Mouse (Mus musculus): ENCODE measurements around the gene Lmo4.

The Lmo4 gene

DNA sequence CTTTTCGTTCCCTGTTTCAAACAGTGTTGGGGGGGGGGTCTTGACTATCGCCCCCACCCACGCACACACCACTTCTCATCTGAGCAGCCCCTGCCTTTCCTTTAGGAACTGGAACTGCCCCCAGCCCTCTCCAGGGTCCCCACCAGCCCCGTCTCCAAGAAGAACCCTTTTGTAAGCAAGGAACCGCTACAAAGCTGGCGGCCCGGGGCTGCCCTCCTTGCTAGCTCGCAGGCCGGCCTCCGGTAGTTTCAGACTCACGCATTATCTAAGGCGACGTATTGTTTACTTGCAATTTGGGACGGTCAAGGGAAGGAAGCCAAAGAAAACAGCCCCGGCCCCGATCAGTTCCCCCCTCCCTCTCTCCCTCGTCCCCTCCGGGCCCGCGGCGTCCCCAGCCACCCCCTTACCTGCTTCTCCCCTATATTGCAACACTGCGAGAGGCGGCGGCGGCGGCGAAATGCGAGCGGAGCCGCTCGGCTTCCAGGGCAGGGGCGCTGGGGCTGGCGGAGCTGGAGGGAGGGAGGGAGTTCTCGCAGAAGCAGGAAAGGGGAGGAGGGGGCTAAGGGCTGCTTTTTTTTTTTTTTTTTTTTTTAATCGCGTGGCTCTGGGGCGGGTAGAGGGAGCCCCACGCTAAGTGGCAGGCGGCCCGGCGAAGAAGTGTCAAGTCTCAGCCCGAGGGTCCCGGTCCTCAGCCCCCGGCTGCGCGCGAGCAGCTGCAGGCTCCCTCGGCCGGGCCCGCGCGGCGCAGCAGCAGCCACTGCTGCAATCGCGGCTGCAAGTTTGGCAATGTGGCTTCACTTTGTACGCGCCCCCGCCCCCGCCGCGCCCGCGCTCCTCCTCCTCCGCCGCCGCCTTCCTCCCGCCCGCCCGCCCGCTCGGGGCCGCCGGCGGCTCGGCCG lies at the start of gene Lmo4:
Lmo4 (minus strand) TSS at position 808 of the 899 bp plus-strand sequence.
- no peak for DNase-seq (ENCODE audit: extremely low read depth, low read depth, low spot score)

DNA sequence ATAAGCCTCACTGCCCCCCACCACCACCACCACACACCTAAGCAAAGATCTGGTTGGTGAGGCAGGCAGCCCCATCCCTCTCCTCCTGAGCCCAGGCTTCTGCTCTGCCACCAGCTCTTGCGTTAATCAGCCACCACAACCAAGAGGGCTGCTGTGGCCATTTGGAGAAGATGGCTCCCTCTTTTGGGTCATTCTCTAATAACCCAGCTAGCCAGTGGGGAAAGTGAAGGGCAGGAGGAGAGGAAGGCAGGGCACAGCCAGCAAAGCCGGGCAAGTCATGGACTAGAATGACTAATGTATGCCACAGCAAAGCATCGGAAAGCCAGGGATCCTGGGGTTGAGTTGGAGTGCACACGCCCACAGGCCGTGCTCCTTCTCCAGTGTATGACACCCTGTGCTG lies 49.3 kb upstream of the Lmo4 start:
- no peak for DNase-seq (ENCODE audit: extremely low read depth, low read depth, low spot score)

DNA sequence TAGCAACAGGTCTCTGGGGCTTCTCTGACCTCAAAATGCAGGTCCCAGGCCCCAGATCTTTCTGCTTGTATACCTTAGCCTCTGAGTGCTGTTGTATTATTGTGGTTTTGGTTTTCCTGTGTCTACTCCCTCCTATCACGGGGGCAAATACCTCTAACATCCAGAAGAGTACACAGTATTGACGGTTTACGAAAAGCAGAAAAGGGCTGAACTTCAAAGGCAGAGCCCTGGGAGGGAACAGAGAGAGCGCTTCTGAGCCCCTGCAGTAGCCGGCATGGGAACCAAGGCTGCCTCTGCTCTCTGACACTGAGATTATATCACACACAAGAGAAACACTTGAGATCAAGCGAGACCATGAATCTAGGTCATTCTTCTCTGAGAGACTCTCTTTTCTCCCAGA lies 48.0 kb upstream of the Lmo4 start:
- no peak for DNase-seq (ENCODE audit: extremely low read depth, low read depth, low spot score)

DNA sequence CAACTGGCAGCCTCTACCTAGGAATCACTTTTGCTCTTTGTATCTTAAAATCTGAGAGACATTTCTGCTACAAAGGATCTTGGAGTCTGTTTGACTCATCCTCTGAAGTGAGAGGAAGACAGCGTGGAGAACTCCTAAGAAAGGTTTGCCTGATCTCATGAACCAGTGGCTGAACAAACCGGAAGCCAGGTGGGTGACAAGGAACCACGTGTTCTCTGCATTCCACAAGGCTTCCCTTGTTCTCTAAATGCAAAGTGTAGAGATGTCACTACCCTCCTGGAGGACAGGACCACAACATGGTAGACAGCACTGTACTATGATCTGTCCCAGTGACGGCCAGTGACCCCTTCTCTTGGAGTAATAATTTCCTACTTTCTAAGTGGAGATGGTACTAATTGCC lies 47.1 kb upstream of the Lmo4 start:
- no peak for DNase-seq (ENCODE audit: extremely low read depth, low read depth, low spot score)

DNA sequence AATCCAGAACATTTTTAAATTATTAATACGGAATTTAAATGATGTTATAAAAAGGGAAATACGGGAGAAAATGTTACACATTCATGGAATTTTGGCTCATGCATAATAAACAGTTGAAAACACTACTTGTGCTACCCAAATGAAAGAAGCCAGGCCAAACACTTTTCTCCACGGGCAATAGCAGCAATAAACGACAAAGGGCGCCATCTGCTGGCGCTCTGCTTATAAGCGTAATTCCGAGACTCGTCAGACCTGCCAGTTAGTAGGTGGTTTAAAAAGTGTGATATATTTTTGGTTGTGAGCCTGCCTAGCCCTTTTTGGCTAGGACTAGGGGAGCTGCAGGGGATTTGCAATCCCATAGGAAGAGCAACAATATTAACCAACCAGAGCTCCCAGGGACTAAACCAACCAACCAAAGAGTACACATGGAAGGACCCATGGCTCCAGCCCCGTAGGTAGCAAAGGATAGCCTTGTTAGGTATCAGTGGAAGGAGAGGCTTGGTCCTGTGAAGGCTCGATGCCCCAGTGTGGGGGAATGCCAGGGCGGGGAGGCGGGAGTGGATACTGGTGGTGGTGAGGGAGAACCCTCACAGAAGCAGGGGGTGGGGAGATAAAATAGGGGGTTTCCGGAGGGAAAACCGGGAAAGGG lies 37.1 kb upstream of the Lmo4 start:
- DNase-seq (ENCODE audit: extremely low read depth, low read depth, low spot score) = peak; percentile 4

DNA sequence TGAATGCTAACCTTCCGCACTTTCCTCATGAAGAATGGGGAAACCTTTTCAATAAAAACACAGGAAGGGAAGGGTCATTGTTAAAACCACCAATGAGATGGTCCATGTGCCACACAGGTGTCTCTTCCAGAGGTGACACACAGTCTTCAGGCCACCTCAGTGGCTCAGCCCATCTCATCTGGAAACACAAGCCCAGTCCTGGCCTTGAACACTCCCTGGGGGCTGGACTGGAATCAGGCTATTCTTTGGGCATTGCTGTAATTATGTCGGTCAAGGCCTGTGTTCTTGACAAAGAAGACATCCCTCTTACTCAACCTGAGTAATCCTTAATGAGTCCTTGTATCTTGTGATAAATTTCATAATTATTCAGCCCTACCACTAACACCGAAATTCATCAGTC lies 36.1 kb upstream of the Lmo4 start:
- DNase-seq (ENCODE audit: extremely low read depth, low read depth, low spot score) = no peak

DNA sequence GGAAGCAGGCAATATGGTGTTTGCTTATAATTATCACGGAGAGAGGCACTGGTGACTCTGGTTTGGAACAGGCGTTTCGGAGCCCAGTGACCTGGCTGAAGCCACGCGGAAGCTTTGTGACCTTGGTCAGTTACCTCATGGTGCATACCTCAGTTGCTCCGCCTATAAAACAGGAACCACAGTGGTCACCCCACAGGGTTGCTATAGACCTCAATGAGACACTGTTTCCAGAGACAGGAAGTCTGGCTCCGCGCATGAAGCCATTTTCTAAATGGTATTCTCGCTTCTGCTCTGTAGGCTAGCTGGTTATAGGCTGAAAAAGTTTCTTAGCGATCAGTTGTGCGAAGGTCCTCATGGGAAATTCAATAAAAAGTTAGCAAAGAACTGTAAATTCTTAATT lies 33.5 kb upstream of the Lmo4 start:
- no peak for DNase-seq (ENCODE audit: extremely low read depth, low read depth, low spot score)

DNA sequence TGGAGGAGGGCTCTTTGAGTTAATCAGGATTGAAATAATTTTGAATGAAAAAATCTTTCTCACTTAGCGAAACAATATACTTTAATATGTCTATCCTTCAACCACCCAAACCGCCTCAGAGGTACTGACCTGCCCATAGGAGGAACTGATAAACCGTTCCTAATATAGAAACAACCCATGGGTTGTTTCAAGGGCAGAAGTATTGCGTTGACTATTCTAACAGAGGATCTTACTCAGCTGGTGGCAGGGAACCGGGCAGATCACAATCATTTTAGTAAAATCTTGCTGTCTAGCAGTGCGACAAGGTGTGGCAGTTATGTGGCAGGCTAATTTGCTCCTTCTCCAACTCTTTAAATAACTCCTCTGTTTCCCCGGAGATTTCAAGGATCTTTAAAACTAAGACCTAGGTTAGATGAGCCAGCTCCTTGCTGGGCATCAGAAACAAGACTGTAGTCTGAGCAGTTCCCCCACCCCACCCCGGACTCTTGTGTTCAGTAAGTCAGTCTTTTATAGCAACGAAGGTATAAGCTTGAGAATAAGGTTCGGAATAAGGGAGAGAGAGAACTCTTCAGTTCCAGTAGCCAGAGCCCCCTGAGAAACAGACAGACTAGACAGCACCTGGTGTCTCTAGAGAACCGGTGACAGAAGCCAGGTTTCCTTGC lies 27.5 kb upstream of the Lmo4 start:
- DNase-seq (ENCODE audit: extremely low read depth, low read depth, low spot score) = no peak

DNA sequence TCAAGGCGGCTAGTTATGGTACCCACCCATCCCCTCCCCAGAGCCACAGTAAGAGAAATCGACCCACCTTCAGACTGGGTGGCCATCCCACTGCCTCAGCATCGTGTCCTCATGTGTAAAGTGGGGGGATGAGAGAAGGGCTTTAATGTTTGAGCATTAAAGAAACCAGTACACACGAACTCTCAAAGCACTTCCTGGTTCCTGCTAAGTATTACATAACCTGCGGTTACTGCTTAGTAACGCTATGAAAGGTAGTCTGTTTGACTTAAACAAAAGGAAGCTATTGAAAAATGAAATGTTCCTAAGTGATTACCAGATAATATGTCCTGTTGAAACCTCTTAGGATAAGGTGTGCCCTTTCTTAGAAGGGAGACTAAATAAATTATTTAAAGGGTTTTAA lies 26.9 kb upstream of the Lmo4 start:
- no peak for DNase-seq (ENCODE audit: extremely low read depth, low read depth, low spot score)

DNA sequence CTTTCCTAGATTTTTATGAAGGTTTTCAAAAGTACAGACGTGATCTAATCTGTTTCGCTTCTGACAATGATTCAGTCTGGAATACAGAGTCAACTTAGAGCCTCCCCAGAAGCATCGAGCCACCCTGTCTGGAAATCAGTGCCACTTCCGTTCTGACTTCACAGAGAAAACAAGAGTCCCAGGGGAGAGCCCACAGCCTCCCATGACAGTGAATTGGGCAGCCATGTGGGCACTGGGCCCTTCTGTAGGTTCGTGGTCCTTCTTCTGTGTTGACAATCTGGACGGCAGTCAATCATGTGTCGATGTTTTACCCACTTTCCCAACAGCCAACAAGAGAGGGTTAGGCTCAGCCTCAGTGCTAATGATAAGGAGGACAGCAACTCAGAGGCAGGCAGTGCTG lies 26.4 kb upstream of the Lmo4 start:
- no peak for DNase-seq (ENCODE audit: extremely low read depth, low read depth, low spot score)

DNA sequence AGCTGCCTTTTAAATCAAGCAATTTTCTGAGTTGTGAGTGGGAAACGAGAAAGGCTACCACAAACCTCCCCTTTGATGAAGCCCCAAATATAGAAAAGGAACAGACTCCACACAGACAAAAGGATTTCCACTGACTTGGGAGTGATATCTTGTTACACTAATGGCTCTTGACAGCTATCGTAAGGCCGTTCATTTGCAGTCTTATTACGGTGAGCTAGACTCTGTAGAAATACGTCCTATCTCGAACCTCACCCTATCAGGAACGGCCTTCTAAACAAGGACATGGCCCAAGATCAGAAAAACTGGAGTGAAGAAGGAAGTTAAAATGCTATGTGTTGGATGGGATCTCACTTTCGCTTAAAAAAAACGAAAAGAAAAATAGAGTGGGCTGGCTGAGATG lies 25.0 kb upstream of the Lmo4 start:
- DNase-seq (ENCODE audit: extremely low read depth, low read depth, low spot score) = no peak

DNA sequence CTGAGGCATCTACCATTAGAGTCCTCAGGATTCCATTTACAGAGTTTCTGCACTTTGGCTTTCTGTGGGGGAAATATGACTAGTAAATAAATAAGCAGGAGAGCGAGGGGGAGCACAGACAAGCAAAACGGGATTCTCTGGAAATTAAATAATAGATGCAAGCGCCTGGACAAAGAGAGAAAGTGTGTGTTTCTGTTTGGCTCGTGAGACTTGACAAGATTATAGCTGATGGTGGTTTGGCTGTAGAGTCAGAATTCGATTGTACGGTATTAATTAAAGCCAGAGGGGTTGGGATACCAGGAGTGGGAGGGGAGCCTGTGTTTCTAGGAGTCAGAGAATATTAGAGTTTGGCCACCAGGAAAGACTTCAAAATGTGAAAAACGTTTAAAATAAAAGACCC lies 24.3 kb upstream of the Lmo4 start:
- no peak for DNase-seq (ENCODE audit: extremely low read depth, low read depth, low spot score)

DNA sequence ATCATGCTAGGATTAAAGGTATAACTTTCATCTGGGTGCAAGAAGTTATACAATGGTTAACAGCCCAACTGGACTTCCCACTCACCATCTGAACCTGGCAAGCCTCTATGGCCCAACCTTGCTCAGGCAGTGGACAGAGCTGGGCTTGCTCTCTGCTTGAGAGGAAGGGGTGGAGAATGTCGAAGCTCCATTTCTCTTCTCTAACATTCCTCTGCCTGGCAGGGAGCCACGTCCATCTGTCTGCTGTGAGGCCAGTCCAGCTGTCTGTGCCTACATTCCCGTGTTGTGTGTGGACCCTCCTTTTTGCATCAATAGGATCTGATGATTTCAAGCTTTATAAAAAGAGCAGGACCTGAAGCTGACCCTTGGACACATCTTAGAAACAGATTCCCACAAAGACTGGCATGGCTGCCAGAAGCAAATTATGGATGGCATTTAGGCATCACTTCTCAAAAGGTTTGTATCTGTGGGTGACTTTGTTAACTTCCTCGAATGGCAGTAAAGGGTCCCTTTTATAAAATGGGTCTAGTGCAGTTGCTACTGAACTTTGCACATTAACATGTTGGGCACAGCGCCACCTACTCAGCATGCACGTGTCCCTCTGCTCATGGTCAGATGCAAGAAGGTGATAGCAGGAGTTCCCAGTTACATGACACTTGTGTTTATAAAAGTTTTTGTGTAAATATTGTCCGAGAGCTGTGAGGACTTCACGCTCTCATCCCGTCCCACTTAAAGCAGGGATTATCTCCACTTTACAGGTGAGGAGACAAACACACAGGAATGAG lies 20.6 kb upstream of the Lmo4 start:
- DNase-seq (ENCODE audit: extremely low read depth, low read depth, low spot score) = no peak

DNA sequence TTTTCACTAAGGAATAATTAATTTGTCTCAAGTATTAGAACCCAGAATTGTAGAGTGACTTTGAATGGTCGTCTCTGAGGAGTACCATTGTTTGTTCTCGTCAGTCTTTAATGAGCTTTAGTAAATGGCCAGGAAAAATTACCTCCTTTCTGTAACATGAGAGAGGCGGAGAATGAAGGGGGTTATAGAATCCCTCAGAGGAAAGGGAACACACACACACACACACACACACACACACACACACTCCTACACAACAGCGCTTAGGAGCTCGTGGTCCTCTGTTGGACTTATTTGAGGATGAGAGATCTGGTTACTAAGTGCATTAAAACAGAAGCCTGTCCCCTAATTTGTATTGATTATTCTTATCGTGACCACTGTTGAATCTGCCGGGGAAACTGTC lies 19.6 kb upstream of the Lmo4 start:
- no peak for DNase-seq (ENCODE audit: extremely low read depth, low read depth, low spot score)

DNA sequence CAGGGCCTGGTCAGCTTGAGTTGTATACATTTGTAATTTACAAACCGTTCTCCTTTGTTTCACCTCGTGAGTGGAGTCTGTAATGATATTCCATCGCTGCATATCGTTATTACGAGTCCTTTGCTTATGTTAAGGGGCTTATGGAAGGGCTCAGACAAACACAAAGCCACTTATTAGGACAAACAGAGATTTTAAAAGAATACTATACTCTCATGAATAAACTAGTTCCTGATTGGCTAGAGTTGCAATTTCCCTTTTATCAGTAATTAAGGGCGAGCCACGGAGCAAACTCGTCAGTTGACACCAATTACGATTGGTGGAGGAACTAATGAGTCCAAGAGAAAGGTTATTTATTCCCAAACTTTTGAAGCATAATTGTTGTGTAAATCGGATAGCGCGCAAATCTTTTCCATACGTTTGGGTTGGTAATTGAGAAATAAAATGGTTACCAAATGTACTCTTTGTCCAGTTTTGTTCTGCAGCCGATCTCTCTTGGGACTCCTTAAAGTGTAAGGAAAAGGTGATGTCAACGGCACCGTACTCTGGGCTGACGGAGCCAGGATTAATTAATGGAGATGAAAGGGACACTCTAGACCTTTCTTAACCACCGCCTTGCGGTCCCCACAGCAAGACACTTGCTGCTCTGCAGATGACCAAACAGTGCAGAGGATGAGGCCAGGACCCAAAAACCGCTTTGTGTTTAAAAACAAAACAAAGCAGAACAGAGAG lies 18.5 kb upstream of the Lmo4 start:
- DNase-seq (ENCODE audit: extremely low read depth, low read depth, low spot score) = no peak

DNA sequence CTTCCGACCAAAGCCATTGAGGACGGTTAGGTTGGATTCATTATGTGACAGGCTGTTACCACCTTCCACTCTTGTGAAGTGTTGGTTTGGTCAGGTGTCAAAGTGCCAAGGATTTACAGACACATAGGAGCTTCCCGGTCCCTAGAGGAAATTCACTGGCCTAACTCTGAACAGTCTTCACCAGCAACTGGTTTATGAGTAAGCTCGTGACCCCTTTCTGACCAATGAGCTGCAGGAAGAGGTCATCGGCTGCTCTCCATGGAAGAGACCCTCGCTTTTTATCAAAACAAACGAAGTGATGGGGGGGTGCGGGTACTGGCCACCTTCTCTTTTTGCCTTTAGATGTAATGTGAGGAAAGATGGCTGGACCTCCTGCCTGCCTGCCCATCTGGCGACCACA lies 17.4 kb upstream of the Lmo4 start:
- no peak for DNase-seq (ENCODE audit: extremely low read depth, low read depth, low spot score)

DNA sequence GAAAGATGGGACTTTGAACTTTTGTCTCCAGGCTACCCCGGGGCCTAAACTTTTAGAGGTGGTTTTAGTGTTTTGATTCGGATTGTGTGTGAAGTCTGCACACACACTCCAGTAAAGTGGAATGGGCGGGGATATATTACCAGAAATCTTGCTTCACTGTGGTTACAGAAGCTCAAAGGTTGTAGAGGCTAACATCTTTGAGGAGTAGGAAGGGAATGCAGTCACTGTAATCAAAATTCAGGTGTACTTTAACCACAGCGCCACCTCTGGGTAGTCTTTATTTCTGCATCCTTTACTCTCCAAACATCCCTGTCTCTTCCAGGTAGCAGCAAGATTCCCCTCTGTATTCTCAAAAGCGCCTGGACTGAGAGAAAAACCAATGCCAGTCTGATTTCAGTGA lies 2.5 kb upstream of the Lmo4 start:
- DNase-seq (ENCODE audit: extremely low read depth, low read depth, low spot score) = no peak

DNA sequence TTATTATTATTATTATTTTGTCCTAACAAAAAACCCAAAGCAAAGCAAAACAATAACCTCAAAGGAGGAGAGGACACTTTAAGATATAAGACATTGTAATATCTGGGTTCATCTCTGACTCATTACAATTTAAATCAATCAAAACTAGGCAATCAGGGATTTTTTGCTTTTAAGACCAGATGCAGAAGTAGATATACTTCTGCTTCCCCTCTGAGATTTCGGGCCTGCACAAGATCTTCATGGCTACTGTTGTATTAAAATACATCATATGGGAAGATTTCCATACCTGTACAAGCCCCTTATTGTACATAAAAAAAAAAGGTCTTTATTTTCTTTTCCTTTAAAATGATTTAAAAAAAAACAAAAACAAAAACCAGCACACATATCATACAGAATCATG lies 1.9 kb upstream of the Lmo4 start:
- no peak for DNase-seq (ENCODE audit: extremely low read depth, low read depth, low spot score)

DNA sequence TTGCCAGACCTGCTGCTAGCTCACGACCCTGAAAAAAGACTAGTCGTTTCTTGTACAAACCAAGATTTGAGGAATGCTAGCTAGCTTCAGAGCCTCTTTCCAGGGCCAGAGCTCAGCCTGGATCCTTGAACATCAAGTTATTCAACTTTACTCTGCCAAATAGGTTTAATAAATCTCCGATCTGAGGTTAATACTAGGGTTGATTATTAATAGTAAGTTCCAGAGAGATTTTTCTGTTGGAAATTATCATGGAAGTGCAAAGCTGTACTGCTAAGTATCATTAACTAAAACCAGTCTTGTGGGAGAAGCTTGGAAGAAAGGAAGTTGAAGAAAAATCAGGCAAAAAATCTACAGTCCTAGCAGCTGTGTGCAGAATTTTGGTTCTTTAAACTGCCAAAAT lies 1.2 kb upstream of the Lmo4 start:
- DNase-seq (ENCODE audit: extremely low read depth, low read depth, low spot score) = no peak

DNA sequence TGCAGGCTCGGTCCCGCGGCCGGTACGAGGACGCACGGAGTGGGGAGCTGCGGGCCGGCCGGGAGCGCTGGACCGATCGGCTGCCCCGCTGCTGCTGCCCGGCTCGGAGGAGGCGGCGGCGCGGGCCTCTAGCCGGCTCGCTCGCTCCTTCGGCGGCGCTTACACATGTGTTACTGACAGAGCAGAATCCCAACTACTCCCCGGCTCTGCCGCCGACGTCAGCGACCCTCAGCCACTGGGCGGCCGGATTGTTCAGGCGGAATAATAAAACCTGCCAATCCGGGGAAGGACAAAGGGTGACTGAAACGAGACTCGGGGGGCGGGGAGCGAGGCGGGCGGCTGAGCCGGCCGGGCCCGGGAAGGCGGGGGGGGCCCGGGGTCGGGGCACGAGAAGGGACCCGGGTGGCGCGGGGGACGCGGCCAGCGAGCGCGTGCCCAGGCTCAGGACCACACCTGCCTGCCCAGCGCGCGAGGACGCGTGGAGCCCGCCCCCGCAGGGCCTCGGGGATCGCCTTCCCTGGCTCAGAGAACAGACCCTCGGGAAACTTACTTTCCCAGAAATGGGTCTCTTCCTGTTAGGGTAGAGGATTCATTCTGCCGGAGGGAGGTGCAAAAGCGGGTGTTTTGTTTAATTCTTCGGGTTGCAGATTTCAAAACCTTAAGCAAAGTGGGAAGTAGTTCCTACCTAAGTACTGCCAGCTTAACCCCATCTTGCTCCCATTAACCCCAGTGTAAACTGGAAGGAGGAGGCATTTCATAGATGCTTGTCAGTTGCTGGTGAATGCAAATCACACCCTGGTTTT lies 532 bp upstream of the Lmo4 start:
- DNase-seq (ENCODE audit: extremely low read depth, low read depth, low spot score) = no peak

Measured in fat pad, adult 2 months (tissue).